Mouse (Mus musculus) brain, embryonic 14.5 days (tissue): ENCODE measurements at regions not wholly inside any gene's neighbourhood (a gene's known extent, or its start where the extent isn't known, plus 50 kb on each side); places are given as distances from the start of the nearest gene placed in this dataset.

ENCODE experiments used
- CTCF ChIP-seq: fragments of 200-500 bp; IDR thresholded peaks from 2 replicates; pipeline ENCODE4 v1.5.1; 2012; ENCODE audit warnings: inconsistent platforms, mild to moderate bottlenecking, moderate library complexity, borderline replicate concordance; ENCODE audit not compliant: insufficient read depth, insufficient read length; ENCODE audit errors: extremely low read depth
- POLR2A ChIP-seq: fragments of 200-500 bp; IDR thresholded peaks from 2 replicates; pipeline ENCODE4 v1.6.1; 2012; ENCODE audit warnings: mild to moderate bottlenecking, inconsistent platforms, borderline replicate concordance; ENCODE audit not compliant: poor library complexity, insufficient read depth, insufficient read length, severe bottlenecking; ENCODE audit errors: extremely low read depth

DNA sequence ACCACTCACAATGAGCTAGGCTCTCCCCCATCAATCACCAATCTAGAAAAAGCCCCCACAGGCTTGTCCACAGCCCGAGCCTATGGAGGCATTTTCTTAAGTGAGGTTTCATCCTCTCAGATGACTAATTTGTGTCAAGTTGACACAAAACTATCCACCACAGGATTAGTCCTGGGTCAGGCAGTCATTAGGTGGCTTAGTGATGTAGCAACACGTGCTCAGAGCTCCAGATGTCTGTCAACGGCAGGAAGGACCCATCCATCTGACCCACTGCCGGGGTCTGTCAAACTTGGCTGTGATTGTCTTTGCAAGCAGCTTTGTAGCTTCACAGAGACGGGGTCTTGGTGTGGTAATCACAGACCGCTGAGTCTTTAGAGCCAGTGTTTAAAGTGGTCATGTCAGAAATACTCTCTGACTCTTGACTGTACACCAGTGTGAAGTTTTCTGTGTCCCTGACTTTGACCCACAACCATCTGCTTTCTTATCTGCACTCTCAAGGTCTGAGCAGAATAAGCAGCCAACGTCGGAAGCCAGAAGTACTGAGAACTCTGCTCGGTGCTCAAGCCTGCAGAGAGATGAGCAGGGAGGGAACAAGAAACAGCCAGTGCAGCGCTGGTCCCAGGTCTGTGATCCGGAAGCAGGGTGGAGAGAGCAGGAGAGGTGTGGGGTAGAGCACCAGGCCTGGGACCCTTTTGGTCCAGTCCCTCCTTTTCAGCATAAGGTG, 131.6 kb upstream of the Nfe2l3 start:
- TF ChIP-seq CTCF (no peak), POLR2A (no peak)
